Mouse (Mus musculus): ENCODE results near the gene Vmn1r179.
"Not testable (repeated sequence)": the region's sequence is repeated elsewhere in the genome, so short reads cannot be mapped to it uniquely, and the experiment has no call there.

Gene Vmn1r179

GRCm38 (mm10) chr7:23926678-23927077 lies at the start of gene Vmn1r179:
Gene Vmn1r179, plus strand, starts transcription at chr7:23926978.
- no peak for DNase-seq

GRCm38 (mm10) chr7:23891709-23892108 lies 35.1 kb upstream of the Vmn1r179 start, which contains the start of gene Vmn1r178:
Gene Vmn1r178, plus strand, starts transcription at chr7:23892009.
- no peak for DNase-seq

- DNase-seq = no peak
Measured at GRCm38 (mm10) chr7:23950332-23950731, 23.6 kb downstream of the Vmn1r179 start, which contains the start of gene Vmn1r180. Gene Vmn1r180, plus strand, starts transcription at chr7:23950632.

GRCm38 (mm10) chr7:23968044-23968443 lies 41.3 kb downstream of the Vmn1r179 start:
- DNase-seq = peak; percentile 30

GRCm38 (mm10) chr7:23974315-23974714 lies 47.5 kb downstream of the Vmn1r179 start, which contains the start of gene Vmn1r181:
Gene Vmn1r181, plus strand, starts transcription at chr7:23974615.
- not testable (repeated sequence) for DNase-seq
